Mouse (Mus musculus): ENCODE results near the gene Akt1s1. TPM values are rescaled to one million over a fixed set of nuclear protein-coding genes. Genes with fewer than 3 reads are reported as not detected.

The Akt1s1 gene
- polyA plus RNA-seq, 1 experiment = 49.8 TPM

DNA sequence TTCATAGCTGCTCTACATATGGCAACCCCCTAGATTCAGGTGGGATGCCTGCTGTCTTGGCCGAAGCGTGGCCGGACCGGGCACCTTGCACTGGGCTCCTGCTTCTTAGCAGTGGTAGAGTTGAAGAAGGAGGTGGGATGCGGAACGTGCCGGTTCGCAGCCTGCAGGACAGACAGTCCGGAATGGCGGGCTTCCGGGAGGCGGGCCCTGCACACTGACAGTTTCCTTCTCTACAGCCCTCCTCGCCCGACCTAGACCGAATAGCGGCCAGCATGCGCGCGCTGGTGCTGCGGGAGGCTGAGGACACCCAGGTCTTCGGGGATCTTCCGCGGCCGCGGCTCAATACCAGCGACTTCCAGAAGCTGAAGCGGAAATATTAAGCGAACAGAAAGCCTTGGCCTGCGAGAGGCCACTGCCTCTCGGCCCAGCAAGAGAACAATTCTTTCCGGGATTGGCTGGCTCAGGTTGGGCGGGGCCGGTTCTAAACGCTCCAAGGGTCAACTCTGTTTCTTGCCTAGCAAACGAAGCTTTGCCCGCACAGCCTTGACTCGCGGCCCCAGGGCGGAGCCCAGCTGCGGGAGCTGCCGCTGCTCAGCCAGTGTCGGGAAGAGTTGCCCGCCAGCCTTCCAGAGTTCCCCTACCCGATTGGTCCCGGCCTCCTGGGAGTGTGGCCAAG, 5.7 kb downstream of the Akt1s1 start:
- Histone ChIP-seq H3K27ac (replicated peaks; ENCODE audit: low read depth, low read length) (peak overlapping the region; percentile 95), H3K4me3 (ENCODE audit: insufficient read depth, low read depth, low read length) (peak overlapping the region; percentile 75), H3K4me1 (ENCODE audit: control insufficient read depth, insufficient read depth, insufficient read length, low read length) (peaks cover 12% of the 10 kb centered on the region)

DNA sequence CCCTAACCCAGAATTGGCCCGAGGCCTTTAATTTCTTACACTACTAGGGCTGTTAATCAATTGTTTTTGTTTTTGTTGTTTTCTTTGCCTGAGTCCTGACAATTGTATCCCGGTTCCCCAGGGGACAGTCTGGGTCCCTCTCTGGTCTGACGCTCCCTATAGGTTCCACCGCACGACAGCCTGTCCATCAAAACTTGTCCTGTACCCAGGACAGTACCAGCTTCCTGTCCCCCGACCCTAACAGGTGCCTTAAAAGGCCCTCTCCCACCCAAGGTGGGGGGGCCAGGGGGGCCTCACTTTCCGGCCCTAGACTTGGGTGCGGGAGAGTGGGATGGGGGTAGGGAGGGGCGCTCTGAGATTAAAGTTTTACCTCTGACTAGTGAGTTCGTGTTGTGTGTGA, 6.2 kb downstream of the Akt1s1 start:
- Histone ChIP-seq H3K4me3 (ENCODE audit: insufficient read depth, low read depth, low read length) (peak overlapping the region; percentile 75), H3K4me1 (ENCODE audit: control insufficient read depth, insufficient read depth, insufficient read length, low read length) (peaks cover 12% of the 10 kb centered on the region), H3K27ac (replicated peaks; ENCODE audit: low read depth, low read length) (peak overlapping the region; percentile 95)

DNA sequence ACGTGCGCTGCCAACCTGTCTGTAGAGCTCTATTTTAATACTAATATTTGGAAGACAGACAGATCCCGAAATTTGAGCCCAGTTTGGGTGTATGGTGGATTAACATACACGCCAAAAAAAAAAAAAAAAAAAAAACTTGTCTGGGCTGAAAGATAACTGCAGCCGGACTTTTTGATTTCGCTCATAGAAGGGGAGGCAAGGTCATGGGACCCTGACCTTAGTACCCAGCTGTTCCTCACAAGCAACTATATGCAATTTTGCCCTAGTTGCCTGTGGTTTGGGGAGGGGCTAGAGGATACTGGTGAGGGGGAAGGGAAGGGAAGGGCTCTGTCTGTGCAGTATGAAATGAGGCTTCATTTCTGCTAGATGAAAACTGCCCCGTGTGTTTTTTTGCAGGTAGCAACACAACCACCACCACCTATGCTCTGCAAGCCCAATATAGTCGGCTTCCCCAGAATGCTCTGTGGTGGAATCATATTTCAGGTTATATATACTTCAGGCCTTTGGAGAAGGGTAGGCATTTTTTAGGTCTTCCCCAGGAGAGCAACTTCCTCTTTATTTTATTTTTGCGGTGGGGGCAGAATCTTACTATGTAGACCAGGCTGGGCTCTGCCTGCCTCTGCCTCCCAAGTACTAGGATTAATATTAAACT, 7.6 kb downstream of the Akt1s1 start:
- H3K4me1 ChIP-seq (ENCODE audit: control insufficient read depth, insufficient read depth, insufficient read length, low read length) = peaks cover 12% of the 10 kb centered on the region
- H3K4me3 ChIP-seq (ENCODE audit: insufficient read depth, low read depth, low read length) = peak overlapping the region; percentile 90
- 0 out of 2 replicates have a peak overlapping the region, but pooled peaks have one; percentile 2 for H3K27ac ChIP-seq (replicated peaks; ENCODE audit: low read depth, low read length)

DNA sequence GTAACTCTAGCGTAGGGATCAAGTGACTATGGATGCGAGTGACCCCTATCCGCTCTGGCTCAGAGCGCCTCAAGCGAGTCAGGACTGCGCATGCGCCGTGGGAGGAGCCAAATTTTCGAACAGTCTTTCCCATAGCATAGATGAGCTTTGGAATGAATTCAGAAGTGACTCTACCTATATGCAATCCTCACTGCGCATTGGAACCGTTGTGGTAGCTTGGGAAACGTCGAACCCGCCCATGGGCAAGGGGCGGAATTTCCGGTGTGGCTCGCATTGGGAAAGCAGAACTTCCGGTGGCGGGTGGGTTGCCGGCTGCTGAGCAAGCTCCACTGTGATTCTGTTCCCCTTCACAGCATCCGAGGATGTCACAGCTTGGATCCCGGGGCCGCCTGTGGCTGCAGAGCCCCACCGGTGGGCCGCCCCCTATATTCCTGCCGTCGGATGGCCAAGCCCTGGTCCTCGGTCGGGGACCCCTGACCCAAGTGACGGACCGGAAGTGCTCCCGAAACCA, 8.3 kb downstream of the Akt1s1 start, which contains the start of gene Pnkp:
Gene Pnkp, plus strand, starts transcription at position 98 of the 511 bp plus-strand sequence.
- Histone ChIP-seq H3K4me1 (ENCODE audit: control insufficient read depth, insufficient read depth, insufficient read length, low read length) (peaks cover 12% of the 10 kb centered on the region), H3K4me3 (ENCODE audit: insufficient read depth, low read depth, low read length) (peak within 1 kb of the TSS; percentile 90), H3K27ac (replicated peaks; ENCODE audit: low read depth, low read length) (peak within 1 kb of the TSS; percentile 69)

DNA sequence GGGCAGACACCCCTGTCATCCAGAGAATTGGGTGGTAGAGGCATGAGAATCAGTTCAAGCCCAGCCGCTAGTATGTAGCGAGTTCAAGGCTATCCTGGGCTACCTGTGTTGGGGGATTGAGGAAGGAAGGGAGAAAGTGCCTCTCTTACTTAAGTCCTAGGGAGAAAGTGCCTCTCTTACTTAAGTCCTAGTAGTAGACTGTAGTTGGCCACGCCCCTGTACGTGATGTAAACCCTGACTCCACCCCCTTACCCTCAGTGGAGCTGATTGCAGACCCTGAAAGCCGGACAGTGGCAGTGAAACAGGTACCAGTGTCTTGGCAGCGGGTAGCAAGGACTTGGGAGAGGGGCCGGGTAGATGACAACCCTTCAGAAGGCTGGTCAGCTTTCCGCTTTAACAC, 9.1 kb downstream of the Akt1s1 start:
- peaks cover 12% of the 10 kb centered on the region for H3K4me1 ChIP-seq (ENCODE audit: control insufficient read depth, insufficient read depth, insufficient read length, low read length)
- peak overlapping the region; percentile 24; the same call in 1 of the 2 replicates for H3K27ac ChIP-seq (replicated peaks; ENCODE audit: low read depth, low read length)

DNA sequence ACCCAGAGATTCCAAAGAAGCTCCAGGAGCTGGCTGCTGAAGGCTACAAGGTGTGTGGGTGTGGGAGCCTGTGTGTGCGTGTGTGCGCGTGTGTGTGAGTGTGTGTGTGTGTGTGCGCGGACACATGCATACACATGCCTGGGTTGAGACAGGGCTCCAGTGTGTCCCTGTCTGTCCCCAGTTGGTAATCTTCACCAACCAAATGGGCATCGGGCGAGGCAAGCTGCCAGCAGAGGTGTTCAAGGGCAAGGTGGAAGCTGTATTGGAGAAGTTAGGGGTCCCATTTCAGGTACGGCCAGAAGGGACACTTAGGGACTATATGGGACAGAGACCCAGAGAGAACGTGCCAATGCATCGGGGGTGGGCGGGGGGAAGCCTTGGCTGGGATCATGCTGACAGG, 11.1 kb downstream of the Akt1s1 start:
- Histone ChIP-seq H3K4me1 (ENCODE audit: control insufficient read depth, insufficient read depth, insufficient read length, low read length) (peaks cover 10% of the 10 kb centered on the region), H3K4me3 (ENCODE audit: insufficient read depth, low read depth, low read length) (no peak overlapping the region)

More for the DNA sequence above, 9.1 kb downstream of the Akt1s1 start:
- H3K4me3 ChIP-seq (ENCODE audit: insufficient read depth, low read depth, low read length) = peak overlapping the region; percentile 90; the same call in 1 of the 2 replicates

DNA sequence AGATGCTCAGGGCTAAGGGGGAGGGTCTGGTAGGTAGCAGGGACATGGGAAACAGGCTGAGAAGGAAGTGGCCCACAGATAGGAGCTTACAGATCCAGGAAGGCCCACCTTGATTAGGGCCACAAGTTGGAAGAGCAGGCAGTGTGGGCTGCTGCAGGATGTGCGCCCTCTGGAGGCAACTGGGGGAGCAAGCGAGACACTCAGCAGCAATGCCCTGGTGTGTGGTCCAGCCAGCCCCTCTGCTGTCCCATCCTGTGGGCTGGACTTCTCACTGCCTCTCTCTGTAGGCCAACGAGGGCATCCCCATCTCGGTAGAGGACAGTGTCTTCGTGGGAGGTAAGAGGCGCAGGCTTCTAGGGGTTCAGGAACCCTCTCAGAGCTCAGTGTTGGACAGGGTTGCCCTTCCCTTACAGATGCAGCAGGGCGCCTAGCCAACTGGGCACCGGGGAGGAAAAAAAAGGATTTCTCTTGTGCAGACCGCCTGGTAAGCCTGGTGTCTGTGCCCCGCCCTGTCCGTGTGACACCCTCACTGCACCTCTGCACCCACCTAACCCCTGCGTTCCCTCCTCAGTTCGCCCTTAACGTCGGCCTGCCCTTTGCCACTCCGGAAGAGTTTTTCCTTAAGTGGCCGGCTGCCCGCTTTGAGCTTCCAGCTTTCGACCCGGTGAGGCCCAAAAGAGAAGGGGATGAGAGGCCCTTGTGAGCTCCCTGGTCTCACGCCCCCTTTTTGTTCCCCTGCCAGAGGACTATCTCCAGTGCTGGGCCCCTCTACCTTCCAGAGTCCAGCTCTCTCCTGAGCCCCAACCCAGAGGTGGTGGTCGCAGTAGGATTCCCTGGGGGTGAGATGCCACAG, 12.0 kb downstream of the Akt1s1 start:
- Histone ChIP-seq H3K4me1 (ENCODE audit: control insufficient read depth, insufficient read depth, insufficient read length, low read length) (peaks cover 7% of the 10 kb centered on the region), H3K4me3 (ENCODE audit: insufficient read depth, low read depth, low read length) (no peak overlapping the region), H3K27ac (replicated peaks; ENCODE audit: low read depth, low read length) (no peak overlapping the region)

More for the DNA sequence above, 11.1 kb downstream of the Akt1s1 start:
- no peak overlapping the region for H3K27ac ChIP-seq (replicated peaks; ENCODE audit: low read depth, low read length)

DNA sequence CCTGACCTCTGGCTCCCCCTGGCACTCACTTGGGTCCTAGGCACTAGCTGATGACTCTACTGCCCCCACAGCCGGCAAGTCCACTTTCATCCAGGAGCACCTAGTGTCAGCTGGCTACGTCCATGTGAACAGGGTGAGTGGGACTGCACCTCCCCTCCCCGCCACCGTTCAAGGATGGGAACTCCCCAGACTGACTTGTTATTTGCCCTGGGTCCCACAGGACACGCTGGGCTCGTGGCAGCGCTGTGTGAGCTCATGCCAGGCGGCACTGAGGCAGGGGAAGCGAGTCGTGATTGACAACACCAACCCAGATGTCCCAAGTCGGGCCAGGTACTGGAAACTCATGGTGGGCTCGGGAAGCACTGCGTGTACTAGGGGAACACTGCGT, 12.6 kb downstream of the Akt1s1 start:
- no peak overlapping the region for H3K27ac ChIP-seq (replicated peaks; ENCODE audit: low read depth, low read length)
- no peak overlapping the region for H3K4me3 ChIP-seq (ENCODE audit: insufficient read depth, low read depth, low read length)
- H3K4me1 ChIP-seq (ENCODE audit: control insufficient read depth, insufficient read depth, insufficient read length, low read length) = peaks cover 8% of the 10 kb centered on the region

DNA sequence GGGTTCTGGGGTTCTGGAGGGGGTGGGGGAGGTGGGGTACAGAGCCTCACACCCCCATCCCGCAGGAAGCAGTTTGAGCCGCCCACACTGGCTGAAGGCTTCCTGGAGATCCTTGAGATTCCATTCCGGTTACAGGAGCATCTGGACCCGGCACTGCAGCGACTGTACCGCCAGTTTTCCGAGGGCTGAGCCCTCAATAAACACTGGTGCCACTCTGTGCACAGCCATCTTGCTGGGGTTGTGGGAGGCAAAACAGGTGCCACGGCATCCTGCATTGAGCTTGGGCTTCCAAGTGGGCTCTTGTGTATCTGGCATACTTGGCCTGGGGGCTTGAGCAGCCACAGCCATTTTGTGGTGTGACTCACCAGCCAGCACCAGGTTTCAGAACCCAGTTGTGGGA, 13.6 kb downstream of the Akt1s1 start:
- Histone ChIP-seq H3K4me3 (ENCODE audit: insufficient read depth, low read depth, low read length) (no peak overlapping the region), H3K27ac (replicated peaks; ENCODE audit: low read depth, low read length) (no peak overlapping the region), H3K4me1 (ENCODE audit: control insufficient read depth, insufficient read depth, insufficient read length, low read length) (peaks cover 12% of the 10 kb centered on the region)

DNA sequence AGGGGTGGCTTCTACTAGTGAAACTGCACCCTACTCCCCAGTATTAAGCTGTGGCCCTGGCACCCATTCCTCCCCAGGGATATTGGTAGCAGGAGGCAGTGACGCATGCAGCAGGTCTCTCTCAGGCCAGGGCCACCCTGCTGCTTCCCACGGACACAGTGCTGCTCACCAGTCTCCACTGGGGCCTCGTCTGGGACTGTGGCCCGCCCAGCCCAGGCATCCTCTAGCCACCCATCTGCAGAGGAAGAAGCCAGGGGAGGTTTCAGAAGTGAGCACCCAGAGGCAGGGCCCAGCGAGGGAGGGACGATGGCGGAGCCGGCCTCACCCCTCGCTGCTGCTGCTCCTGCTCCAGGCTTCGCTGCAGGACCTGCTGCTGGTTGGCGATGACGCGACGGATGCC, 14.4 kb downstream of the Akt1s1 start:
- Histone ChIP-seq H3K4me1 (ENCODE audit: control insufficient read depth, insufficient read depth, insufficient read length, low read length) (peaks cover 16% of the 10 kb centered on the region), H3K4me3 (ENCODE audit: insufficient read depth, low read depth, low read length) (no peak overlapping the region), H3K27ac (replicated peaks; ENCODE audit: low read depth, low read length) (no peak overlapping the region)

DNA sequence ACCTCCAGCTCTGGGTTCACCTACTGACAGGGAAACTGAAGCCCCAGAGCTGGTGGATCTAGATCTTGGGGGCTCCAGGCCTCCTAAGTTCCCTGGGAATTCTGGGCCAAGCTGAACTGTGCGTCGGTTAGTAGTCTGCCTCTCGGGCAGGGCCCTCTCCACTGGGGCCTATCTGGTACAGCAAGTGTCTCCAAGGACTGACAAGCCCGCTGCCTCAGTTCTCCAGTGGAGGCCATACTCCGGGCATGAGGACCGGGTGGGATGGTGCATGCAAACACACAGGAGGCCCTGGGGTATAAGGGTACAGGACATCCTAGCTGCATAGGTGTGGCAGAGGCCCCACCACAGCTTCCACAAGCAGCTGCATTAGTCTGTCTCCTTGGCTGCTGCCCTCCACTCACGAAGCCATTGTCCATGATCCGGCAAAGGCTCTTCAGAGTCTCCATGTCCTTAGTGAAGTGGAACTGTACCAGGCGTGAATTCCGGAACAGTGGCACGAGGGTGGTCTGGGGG, 15.2 kb downstream of the Akt1s1 start:
- Histone ChIP-seq H3K27ac (replicated peaks; ENCODE audit: low read depth, low read length) (no peak overlapping the region), H3K4me1 (ENCODE audit: control insufficient read depth, insufficient read depth, insufficient read length, low read length) (peaks cover 20% of the 10 kb centered on the region), H3K4me3 (ENCODE audit: insufficient read depth, low read depth, low read length) (no peak overlapping the region)

DNA sequence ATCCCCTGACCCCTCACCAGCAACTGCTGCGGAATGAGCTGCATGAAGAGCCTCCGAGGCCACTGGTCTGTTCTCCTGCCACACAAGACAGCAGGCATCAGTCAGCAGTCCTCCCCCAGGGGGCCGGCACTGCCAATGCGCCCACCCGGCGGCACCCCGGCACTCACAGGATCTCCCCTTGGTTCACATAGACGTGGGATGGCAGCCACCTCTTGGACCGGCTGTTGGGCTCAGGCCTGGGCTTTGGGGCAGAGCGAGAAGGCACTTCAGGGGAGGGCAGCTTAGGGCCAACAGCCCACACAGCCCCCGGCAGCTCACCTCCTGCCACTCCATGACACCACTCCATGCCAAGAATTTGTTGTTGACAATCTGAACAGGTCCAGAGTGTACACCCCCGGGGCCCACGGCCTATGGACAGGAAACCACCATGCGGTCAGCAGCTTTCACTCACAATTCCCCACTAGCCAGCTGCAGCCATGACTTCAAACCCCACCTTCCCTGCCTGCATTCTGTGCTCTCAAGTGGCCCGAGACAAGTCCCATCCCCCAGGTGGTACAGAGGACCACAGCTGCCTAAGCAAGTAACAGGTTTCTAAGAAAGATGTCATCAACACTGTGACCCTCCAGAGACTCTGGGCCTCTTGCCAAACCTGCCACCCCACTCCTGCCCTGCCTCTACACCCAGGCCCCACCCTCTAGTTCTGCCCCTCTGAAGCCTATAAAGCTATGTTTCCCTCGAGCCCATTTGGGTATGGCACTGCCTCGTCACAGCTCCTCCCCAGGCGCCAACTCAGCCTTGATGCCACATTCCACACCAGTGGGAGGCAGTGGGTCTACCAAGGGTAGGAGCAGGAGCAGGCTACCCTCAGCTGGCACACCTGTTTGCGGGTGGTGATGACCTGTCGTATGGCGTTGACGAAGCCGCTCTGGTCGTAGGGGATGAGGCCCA, 16.1 kb downstream of the Akt1s1 start:
- no peak overlapping the region for H3K4me3 ChIP-seq (ENCODE audit: insufficient read depth, low read depth, low read length)
- H3K27ac ChIP-seq (replicated peaks; ENCODE audit: low read depth, low read length) = no peak overlapping the region
- peaks cover 20% of the 10 kb centered on the region for H3K4me1 ChIP-seq (ENCODE audit: control insufficient read depth, insufficient read depth, insufficient read length, low read length)

DNA sequence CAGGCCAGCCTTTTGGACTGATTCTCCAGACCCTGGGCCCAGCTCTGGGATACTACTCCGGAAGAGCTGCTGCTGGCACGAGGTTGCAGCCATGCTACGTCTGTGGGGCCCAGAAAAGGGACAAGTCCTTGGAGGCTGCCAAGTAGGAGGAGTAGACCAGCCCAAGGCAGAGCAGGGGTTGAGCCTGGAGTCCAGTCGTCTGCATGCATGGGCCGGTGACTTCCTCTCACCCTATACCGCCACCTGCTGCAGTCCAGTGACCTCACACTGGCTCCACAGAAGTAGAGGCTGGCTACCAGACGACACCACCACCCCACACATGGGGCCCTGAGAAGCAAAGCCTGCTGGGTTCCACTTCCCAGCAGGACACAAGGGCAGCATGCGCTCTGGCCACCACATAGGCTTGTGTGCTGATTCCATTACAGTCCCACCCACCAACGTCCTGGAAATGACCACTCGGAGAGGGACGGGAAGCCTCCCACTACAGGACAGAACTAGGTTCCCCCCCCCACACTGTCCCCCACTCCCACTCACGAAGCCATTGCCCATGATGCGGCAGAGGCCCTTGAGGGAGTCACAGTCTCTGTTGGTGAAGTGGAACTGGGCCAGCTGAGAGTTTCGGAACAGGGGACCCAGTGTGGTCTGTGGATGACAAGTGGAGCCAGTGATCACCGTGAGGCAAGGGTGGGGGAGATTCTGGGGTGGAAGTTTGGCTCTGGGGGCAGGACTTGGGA, 17.7 kb downstream of the Akt1s1 start:
- H3K4me1 ChIP-seq (ENCODE audit: control insufficient read depth, insufficient read depth, insufficient read length, low read length) = peaks cover 20% of the 10 kb centered on the region
- H3K4me3 ChIP-seq (ENCODE audit: insufficient read depth, low read depth, low read length) = no peak overlapping the region

More for the DNA sequence above, 17.7 kb downstream of the Akt1s1 start:
- peak overlapping the region; percentile 4; the same call in 1 of the 2 replicates for H3K27ac ChIP-seq (replicated peaks; ENCODE audit: low read depth, low read length)
